Mouse (Mus musculus) lung, postnatal 36 days (tissue): ENCODE measurements at regions not wholly inside any gene's neighbourhood (a gene's known extent, or its start where the extent isn't known, plus 50 kb on each side); places are given as distances from the start of the nearest gene placed in this dataset.

ENCODE experiments used
- DNase-seq: peaks from one replicate; pipeline ENCODE4 v3.0.0; 2022; ENCODE audit warnings: mixed read lengths

DNA sequence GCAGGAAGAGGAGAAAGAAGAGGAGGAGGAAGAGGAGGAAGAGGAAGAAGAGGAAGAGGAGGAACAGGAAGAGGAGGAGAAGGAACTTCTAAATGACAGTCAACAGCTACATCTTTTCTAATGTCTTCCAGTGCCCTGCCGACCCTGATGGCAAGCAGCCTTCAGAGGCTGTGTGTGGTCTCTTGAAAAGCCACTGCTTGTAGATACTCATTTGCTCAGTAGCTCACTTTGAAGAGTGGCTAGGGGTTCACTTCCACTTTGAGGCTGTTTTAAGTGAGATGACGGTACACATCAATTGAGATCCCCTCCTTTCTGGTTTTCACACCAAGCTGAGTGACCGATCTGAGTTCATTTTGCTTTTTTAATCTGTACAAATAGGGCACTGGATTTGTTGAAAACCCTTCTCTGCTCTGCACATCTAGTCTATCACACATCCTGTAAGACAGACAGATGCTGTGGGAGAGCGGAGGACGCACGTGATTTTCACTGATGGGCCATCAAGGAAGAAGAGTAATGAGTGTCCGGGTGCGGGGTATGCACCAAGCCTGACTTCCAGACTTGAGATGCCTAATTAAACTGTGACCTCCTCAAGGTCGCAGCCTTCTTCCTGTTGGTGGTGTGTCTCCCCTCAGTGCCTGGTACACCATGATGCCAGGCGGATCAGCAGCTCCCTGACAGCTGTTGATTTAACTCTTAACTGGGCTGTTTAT is 239.0 kb downstream of the Mtx2 start:
- DNase-seq: no peak

DNA sequence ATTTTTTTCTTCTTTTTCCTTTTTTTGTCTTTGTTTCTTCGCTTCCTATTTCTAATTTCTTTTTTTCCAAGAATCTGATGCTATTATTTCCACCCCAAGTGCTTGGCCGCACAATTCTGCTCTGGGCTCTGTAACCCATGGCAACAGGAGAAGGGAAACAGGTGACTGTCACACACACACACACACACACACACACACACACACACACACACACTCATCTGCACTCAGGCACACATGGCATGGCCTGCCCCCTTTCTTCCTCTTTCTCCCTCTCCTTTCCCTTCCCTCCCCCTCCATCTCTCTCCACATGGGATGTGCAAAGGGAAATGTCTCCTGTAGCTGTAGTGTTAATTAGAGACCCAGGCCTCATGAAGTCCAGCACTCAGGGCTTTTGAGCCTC is 239.7 kb downstream of the Mtx2 start:
- DNase-seq: no peak

GRCm38 (mm10) chr2:75069321-75069720 is 243.7 kb downstream of the Mtx2 start:
- no peak for DNase-seq

DNA sequence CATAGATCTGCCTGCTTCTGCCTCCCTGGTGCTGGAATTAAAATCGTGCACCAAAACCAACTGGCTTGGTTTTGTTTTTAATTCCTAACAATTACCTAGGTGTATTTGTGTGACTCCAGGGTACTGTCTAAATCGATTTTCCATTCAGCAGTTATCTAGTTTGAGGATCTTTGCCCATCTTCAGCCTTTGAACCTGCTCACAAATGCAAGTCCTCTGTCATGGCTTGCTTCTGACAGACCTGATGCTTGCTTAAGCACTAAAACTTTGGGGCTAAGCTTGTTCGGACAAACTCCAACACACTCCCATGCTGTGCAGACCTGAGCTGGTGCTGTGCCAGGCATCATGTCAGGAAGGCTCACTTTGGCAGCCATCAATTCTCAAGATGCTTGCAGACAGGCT is 246.4 kb downstream of the Mtx2 start:
- no peak for DNase-seq

- DNase-seq: no peak
Measured at GRCm38 (mm10) chr2:75072471-75072870, 246.9 kb downstream of the Mtx2 start.

DNA sequence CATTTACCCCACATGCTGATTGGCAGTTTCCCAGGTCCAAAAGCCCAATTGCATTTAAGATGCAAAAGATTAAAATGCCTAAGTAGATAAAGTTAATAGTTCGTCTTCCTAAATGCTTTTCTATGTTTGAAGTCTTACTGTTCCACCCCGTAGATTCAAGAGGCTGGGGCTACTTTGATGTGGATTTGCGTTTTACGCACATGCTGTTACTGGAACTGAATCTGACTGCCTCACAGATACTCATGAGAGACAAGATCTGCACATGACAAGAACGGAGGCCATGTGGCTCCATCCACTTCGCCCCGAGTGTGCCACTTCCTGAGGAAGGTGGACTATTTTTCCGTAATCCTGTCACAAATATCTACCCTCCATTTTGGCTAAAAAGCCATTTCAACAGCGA is 247.6 kb downstream of the Mtx2 start:
- no peak for DNase-seq

DNA sequence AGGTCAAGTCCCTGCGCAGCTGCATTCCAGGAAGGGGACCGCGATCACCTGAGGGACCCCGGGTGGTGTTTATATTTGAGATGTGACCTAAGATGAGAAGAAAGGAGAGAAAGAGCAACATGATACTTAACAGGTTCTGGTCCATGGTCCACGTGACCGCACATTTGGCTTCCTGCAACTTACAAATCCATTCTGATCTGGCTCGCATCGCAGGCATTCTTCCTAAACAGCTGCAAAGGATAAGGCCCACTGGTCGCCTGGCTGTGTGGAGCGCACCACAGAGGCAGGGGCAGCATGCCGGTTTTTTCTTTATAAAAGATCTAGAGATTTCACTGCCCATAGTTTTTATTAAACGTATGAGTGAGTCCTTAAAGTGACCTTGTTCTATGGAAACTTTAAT is 261.6 kb downstream of the Mtx2 start:
- DNase-seq: no peak

DNA sequence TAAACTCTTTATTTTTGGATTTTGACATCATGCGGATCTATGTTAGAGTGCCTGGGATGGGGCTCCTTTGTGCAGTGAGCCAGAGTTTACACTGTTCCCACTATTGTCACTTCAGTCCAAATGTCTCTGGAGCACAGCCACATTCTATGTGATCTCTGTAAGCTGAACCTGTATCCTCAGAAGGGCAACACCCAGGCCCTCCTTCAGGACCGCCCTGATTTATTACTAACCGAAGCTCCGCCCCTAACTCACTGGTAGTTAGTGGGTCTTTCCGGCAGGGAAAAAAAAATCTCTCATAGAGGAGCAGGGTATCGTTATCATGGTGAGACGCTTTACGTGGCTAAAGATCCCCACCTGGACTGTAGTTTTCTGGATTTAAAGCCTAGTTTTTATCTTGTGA is 263.6 kb downstream of the Mtx2 start:
- no peak for DNase-seq

- no peak for DNase-seq
Measured at GRCm38 (mm10) chr2:75089616-75090015, 264.0 kb downstream of the Mtx2 start.

DNA sequence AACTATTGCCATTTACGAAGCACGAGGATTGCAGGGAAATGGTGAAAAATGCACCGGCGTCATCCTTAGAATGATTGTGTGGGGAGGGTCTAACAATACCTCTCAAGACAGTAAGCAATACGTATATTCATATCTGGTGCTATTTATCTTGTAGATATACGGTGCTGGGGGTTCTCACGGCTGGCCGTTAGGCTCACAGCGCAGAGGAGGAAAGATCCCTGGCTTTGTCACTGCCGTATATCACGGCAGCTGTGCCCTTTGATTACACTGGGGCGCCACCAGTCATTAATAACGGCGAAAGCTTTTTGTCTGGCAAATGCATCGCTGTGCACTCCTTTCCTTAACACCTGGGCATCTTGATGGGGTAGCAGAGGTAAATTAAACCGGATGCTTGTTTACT is 264.8 kb downstream of the Mtx2 start:
- DNase-seq: no peak

- no peak for DNase-seq
Measured at GRCm38 (mm10) chr2:75101501-75101900, 275.9 kb downstream of the Mtx2 start.

DNA sequence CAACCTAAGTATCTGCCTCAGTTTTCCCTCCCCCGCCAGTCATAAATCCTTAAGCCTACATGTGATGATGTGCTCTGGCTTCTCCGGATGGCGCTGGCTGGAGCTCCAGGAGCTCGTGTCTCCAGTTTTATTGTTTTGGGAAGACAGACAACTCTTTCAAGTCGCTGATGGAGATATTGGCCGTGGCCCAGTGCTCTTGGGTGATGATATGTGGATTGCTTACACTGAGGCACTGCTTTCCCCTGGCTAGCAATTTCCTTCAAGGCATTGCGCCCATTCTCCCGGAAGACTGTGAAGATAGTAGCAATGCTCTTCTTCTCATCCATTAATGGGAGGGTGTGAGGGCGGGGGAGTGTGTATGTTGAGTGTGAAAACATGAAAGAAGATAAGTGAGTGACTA is 287.1 kb downstream of the Mtx2 start:
- no peak for DNase-seq

DNA sequence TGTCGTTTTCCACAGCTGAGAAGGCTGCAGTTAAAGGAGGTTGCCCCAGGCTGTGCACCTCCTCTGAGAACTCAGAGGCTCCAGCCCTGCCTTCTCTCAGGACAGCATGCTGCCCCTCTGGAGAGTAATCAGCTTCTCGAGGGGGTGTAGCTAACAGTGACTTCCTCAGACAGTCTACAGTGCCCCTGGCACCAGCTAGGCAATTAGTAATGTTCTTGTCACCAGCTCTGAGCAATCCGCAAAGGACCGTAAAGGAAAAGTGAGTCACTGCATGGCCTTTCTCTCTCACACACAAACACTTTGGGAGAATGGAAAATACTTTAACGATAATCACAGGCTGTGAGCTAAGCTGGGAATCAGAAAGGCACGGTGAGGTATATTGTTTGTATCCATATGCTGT is 288.8 kb downstream of the Mtx2 start:
- no peak for DNase-seq

DNA sequence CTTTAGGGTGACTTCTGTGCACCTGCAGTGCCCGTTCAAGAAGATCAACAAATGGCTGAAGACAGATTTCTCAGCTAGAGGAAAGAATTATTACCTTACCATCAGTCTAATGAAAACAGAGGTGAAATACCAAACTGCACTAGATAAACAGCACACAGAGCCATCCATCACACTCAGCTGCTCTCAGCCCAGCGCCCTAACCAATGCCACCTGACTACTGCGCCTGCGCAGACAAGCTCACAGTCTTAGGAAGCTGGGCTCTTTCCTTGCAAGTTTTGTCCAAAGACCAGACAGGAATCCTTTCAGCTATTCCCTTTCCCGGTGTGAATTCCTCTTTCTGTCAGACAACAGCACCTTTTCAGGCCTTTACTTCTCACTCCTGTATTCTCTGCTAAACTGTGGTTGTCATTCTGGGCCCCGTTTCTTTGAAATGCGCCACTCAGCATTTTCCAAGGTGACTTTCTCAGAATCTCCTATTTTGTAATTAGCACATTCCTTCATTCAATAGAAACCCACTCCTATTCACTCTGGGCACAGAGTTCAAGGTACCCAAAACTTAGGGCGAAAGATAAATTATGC is 292.8 kb downstream of the Mtx2 start:
- no peak for DNase-seq

DNA sequence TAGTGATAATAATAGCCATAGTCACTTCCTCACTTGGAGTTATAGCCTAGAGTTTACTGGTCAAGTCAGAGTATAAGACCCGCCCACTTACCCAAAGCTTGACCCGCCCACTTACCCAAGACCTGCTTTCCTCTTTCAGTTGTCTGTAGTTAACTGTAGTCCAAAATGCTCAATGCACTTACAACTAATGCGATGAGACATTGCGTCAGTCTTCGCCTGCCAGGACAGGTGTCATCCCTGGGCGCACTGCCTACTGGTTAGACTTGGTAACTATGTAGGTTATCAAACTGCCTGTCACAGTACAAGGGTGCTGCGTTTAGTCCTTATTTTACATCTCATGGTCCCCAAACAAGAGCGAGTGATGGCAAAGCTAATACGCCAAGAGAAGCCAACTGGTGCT is 294.0 kb downstream of the Mtx2 start:
- DNase-seq: no peak

DNA sequence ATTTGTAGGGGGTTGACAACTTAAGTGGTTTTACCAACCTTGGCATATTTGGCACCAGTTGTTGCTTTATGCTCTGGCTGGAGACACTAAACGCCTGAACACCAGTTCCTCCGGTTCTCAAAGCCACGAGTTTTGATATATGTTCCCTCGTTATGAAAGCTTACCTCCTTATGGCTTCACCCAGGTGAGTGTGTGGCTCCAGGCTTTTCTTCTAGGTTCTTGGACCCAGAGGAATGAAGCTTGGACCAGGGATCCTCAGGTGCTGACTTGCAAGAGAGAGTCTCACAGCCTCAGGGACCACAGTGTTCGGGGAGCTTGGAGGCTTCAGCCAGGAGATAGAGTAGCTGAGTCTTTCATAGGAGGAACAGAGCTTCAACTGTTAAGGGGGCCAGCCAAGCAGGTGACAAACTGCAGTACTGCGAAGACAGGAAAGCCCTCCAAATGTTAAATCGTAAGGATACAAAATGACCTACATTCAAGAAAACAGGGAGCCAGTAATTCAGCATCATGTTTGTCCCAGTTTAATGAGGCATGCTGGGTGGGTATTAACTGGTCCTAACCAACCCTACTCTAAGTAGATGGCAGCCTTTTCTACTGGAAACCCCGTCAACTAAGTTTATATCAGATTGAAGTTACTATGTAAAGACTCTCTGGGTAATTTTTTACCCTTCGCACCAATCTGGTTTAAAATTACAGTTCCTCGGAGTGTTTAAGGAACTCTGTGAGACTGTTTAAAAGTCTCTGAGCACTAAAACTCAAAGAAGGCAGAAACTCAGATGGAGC is 307.9 kb downstream of the Mtx2 start:
- no peak for DNase-seq

GRCm38 (mm10) chr2:75136618-75137017 is 311.0 kb downstream of the Mtx2 start:
- no peak for DNase-seq

GRCm38 (mm10) chr2:75137133-75137982 is 311.8 kb downstream of the Mtx2 start:
- DNase-seq: no peak

DNA sequence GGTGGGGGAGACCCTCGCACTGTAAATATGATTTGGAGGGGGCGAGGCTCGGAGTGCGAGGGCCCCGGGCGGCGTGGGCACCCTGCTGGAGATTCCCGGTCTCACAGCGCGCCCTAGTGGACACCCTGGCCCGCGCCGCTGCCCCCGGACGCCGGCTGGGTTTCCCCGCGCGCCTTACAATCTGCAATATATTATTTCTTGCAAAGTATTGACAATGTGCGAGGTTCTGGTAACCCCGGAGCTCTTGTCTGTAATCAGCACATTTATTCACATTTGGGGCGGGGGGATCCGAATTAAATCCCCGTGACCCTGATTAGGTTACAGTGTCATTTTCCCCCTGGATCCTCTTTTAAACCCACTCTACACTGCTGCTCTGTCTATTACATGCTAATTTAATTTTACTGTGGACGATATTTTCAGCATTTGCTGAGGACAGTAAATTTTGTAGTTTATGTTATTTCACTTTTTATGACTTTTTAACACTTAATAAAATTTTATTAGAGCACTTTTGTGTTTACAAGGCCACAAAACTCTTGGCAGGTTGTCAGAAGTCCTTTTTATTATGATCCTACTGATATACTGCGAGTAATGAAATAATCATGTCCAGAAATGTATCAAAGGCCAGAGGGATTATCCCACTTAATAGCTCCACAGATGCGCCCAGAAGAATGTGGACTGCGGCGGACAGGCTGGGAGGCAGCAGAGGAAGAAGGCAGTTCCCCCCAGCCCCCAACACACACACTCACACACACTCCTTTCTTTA is 312.6 kb downstream of the Mtx2 start:
- peak; percentile 58 for DNase-seq

DNA sequence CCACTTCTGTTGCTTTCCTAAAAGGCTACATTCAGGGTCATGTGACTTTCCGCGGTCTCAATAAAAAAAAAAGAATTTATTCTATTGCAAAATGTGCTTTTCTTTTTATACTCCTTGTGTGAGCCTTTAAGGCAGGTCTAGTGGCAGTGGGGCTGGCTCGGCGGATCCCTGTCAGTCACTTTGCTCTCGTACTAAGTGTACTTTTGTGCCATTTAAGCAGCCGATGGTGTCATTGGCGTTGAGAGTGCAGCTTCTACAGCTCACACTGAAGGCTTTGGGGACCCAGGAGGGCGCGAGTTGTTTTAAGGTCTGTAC is 313.1 kb downstream of the Mtx2 start:
- DNase-seq: no peak

DNA sequence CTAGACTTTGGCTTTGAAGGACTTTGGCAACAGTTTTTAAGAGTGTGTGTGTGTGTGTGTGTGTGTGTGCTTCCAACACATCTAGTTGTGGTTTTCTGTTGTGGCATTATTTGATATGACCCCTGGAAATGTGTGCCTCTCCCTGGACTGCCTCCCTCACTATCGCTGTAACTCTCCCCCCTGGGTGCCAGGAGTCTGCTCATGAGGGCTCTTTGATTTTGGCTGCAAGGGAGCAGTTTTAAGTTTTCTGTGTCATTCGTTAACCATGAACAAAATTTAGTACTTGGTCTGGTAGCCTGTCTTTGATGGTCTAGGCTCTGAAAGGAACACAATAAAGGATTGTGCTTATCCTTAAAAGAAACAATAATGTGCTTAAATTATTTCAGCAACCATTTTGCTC is 313.9 kb downstream of the Mtx2 start:
- DNase-seq: no peak

DNA sequence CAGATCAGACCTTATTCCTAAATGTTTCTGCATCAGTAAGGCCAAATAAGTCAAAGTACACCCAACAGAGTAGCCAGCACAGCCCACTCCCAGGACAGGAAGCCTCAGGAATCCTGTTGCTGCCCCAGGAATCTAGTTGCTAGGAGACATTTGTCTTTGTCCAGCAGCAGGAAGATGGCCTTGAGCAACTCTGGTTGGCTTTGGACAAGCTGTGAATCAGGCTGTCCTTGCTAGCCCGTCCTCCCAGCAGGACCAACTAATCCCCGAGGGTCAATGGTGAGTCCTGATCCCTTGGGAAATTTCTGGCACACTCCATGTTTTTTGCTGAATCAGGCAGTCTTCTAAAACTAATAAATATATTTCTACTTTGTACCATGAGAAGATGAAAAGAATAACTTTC is 317.1 kb downstream of the Mtx2 start:
- DNase-seq: no peak

DNA sequence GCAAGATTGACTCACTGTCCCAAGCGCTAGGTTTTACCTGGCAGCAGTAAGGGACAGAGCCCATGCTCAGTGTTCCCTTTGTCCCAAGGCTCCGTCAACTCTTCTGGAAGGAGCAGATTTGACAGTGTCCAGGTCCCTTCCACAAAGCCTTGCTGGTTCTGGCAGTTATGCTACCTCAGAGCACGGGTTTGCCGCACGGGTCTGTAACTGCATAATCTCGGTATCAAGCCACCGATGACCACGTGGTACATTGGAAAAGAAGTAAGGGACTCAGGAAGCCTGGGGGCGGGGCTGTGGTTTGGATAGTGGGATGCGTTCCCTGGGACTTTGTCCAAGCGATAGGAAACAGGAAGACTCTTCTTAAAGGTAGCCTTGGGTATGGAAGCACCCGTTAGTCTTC is 319.3 kb downstream of the Mtx2 start:
- DNase-seq: no peak
